Mouse (Mus musculus): ENCODE results near the gene Rassf7. TPM values are rescaled to one million over a fixed set of nuclear protein-coding genes. Genes with fewer than 3 reads are reported as not detected.
A peak's percentile ranks its signal among the peaks of the same experiment; 100 is the strongest.
"Not testable (repeated sequence)": the region's sequence is repeated elsewhere in the genome, so short reads cannot be mapped to it uniquely, and the experiment has no call there.

Rassf7 gene
- polyA plus RNA-seq, 1 experiment: 25.0 TPM

DNA sequence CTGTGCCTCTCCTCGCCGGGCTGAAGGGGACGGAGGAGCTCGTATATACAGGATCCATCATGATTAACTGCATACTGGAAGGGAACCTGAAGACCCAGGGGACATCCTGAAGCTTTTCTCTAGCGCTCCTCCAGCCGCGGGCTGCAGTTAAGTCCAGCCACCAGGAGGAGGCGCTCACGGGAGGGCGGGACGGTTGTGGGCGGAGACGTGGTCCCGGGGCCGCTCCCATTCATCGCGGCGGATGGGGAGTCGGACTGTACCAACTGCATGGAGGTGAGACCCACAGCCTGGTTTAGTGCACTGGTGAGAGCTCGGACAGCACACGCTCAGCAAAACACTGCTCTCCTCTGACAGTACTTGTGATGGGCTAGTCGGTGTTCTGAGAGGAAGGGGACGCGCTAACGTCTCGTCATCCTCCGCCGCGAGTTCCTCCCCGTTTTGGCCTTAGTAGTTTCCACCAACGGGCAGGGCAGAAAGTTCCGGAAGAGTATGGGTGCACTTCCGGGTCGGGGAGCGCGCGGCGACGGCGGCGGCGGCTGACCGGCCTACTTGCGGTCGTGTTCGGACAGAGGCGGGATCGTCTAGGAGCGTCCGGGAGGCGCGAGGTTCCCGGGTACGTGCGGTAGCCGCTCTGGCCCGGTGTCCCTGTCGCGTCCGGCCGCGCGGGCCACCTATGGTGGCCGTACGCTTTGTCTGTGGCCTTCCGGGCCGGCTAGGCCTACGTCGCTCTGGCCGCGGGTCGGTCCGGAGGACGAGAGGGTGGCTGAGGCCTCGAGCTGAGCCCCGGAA is 12.8 kb downstream of the Rassf7 start, which contains the start of gene Phrf1:
Gene Phrf1 (plus strand): TSS at position 506 of the 789 bp plus-strand sequence.
- DNase-seq (ENCODE audit: low read depth): peak; percentile 96
- TF ChIP-seq POLR2A (IDR thresholded peaks at IDR 0.05; ENCODE audit: borderline replicate concordance, extremely low read depth, insufficient read depth, insufficient read length, poor library complexity, severe bottlenecking) (peak; percentile 81), CTCF (IDR thresholded peaks at IDR 0.05; ENCODE audit: borderline replicate concordance, extremely low read depth, insufficient read depth, insufficient read length) (peak; percentile 97)

DNA sequence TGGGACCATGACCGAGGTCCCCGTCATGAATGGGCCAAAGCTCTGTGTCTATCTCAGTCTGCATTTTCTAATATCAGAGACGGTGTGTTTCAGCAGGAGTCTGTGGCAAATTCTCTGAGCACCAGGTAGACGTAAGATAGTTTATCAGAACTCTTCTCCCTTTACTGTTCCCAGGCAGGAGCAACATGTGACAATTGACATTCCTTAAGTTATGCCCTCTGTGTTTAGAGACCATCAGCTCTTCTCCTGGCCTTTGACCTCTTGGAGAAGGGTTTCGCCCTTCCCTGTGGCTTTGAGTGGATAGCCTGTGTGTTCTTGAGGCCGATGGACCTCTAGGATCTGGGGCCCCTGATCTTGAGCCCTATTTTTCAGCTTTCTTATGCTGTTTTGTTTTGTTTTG is 14.0 kb downstream of the Rassf7 start:
- TF ChIP-seq POLR2A (IDR thresholded peaks at IDR 0.05; ENCODE audit: borderline replicate concordance, extremely low read depth, insufficient read depth, insufficient read length, poor library complexity, severe bottlenecking) (no peak), CTCF (IDR thresholded peaks at IDR 0.05; ENCODE audit: borderline replicate concordance, extremely low read depth, insufficient read depth, insufficient read length) (no peak)
- DNase-seq (ENCODE audit: low read depth): no peak

DNA sequence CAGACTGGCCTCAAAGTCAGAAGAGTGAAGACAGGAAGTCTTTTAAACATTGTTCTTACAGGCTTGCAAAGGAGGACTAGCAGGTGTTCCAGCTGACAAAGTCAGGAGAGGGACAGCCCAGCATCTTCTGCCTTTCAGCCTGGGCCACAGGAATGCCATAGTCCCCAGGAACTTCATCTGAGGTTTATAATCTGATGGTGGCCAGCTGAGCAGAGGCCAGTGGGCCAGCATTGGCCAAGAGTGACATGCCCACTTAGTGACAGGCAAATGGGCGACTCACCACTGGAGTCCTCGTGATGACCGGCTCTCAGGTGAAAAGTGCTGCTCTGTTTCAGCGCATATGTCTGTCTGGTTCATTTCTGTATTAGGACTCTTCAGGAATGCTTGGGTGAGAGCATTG is 14.9 kb downstream of the Rassf7 start:
- no peak for DNase-seq (ENCODE audit: low read depth)
- TF ChIP-seq CTCF (IDR thresholded peaks at IDR 0.05; ENCODE audit: borderline replicate concordance, extremely low read depth, insufficient read depth, insufficient read length) (no peak), POLR2A (IDR thresholded peaks at IDR 0.05; ENCODE audit: borderline replicate concordance, extremely low read depth, insufficient read depth, insufficient read length, poor library complexity, severe bottlenecking) (no peak)

DNA sequence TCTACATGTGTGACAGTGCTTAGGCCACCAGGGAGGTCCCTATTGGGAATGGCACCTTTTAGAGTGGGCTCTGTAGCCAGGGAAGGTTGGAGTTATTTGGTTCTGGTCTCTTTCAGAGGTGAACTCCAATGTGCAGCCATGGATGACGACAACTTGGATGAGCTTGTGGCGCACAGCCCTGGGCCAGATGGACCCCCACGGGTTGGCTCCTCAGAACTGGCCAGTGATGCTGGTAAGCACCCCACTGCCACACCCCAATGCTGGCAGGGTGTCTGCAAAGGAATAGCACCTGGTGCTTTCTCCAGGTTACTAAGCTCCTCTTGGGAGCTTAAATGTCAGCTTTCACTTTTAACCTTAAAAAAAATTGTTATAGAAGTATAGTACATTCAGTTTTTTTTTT is 15.5 kb downstream of the Rassf7 start:
- TF ChIP-seq CTCF (IDR thresholded peaks at IDR 0.05; ENCODE audit: borderline replicate concordance, extremely low read depth, insufficient read depth, insufficient read length): no peak
- no peak for TF ChIP-seq POLR2A (IDR thresholded peaks at IDR 0.05; ENCODE audit: borderline replicate concordance, extremely low read depth, insufficient read depth, insufficient read length, poor library complexity, severe bottlenecking)

DNA sequence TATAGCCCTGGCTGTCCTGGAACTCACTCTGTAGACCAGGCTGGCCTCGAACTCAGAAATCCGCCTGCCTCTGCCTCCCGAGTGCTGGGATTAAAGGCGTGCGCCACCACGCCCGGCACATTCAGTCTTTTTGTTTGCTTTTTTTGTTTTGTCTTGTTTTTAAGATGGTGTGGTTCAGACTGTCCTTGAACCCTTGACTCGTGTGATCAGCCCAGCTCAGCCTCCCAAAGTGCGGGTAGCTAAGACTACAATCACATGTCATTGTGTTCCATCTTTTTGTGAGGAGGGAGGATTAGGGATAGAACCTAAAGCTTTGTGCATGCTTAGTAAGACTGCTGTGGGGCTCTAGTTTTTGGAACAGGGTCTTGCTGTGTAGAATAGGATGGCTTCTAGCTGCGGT is 15.9 kb downstream of the Rassf7 start:
- no peak for DNase-seq (ENCODE audit: low read depth)
- TF ChIP-seq POLR2A (IDR thresholded peaks at IDR 0.05; ENCODE audit: borderline replicate concordance, extremely low read depth, insufficient read depth, insufficient read length, poor library complexity, severe bottlenecking) (no peak), CTCF (IDR thresholded peaks at IDR 0.05; ENCODE audit: borderline replicate concordance, extremely low read depth, insufficient read depth, insufficient read length) (no peak)

More for the DNA sequence above, 15.5 kb downstream of the Rassf7 start:
- no peak for DNase-seq (ENCODE audit: low read depth)

DNA sequence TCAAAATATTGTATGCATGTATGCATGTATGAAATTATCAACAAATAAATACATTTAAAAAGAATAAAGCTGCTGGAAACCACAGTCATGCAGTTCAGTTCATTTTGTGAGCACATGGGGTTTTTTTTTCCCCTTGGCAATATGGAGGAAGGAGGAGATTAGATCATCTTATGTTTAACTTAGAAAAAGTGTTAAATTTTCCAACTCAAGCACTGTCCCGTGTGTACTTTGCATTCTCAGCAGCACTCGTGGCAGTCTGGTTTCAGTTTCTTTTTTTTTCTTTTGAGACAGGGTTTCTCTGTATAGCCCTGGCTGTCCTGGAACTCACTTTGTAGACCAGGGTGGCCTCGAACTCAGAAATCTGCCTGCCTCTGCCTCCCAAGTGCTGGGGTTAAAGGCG is 34.8 kb downstream of the Rassf7 start:
- DNase-seq (ENCODE audit: low read depth): not testable (repeated sequence)

DNA sequence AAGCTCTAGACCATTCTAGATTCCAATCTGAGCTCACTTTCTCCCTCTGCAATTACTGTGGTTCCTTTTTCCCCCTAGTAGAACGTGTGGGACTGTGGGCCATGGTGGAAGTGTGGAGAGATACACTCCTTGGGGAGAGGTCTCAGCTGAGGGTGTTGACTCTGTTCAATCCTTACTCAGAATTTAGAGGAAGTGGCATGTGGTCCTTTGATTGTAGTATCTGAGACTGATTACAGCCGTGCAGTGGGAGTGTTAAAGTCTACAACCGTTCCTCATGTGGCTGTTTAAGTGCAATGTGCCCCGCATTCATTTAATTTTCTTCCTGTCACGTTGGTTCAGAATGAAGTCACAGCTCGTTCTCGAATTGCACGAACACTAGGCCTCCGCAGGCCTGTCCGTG is 40.5 kb downstream of the Rassf7 start:
- TF ChIP-seq POLR2A (IDR thresholded peaks at IDR 0.05; ENCODE audit: borderline replicate concordance, extremely low read depth, insufficient read depth, insufficient read length, poor library complexity, severe bottlenecking) (no peak), CTCF (IDR thresholded peaks at IDR 0.05; ENCODE audit: borderline replicate concordance, extremely low read depth, insufficient read depth, insufficient read length) (no peak)
- DNase-seq (ENCODE audit: low read depth): no peak

- TF ChIP-seq POLR2A (IDR thresholded peaks at IDR 0.05; ENCODE audit: borderline replicate concordance, extremely low read depth, insufficient read depth, insufficient read length, poor library complexity, severe bottlenecking) (no peak), CTCF (IDR thresholded peaks at IDR 0.05; ENCODE audit: borderline replicate concordance, extremely low read depth, insufficient read depth, insufficient read length) (no peak)
- DNase-seq (ENCODE audit: low read depth): no peak
Observed at GRCm38 (mm10) chr7:141261480-141261879, 45.8 kb downstream of the Rassf7 start.

- DNase-seq (ENCODE audit: low read depth): no peak
- TF ChIP-seq POLR2A (IDR thresholded peaks at IDR 0.05; ENCODE audit: borderline replicate concordance, extremely low read depth, insufficient read depth, insufficient read length, poor library complexity, severe bottlenecking) (no peak), CTCF (IDR thresholded peaks at IDR 0.05; ENCODE audit: borderline replicate concordance, extremely low read depth, insufficient read depth, insufficient read length) (no peak)
Observed at GRCm38 (mm10) chr7:141263640-141264039, 48.0 kb downstream of the Rassf7 start.

GRCm38 (mm10) chr7:141264041-141264700 is 48.5 kb downstream of the Rassf7 start:
- DNase-seq (ENCODE audit: low read depth): no peak
- TF ChIP-seq CTCF (IDR thresholded peaks at IDR 0.05; ENCODE audit: borderline replicate concordance, extremely low read depth, insufficient read depth, insufficient read length) (no peak), POLR2A (IDR thresholded peaks at IDR 0.05; ENCODE audit: borderline replicate concordance, extremely low read depth, insufficient read depth, insufficient read length, poor library complexity, severe bottlenecking) (no peak)

GRCm38 (mm10) chr7:141264761-141265410 is 49.2 kb downstream of the Rassf7 start:
- peak; percentile 27 for DNase-seq (ENCODE audit: low read depth)
- TF ChIP-seq POLR2A (IDR thresholded peaks at IDR 0.05; ENCODE audit: borderline replicate concordance, extremely low read depth, insufficient read depth, insufficient read length, poor library complexity, severe bottlenecking): no peak
- TF ChIP-seq CTCF (IDR thresholded peaks at IDR 0.05; ENCODE audit: borderline replicate concordance, extremely low read depth, insufficient read depth, insufficient read length): peak; percentile 49; the same call in 1 of the 2 replicates
